12 mouse cellular contexts compared by ENCODE assay signal in the genomic region with DNA sequence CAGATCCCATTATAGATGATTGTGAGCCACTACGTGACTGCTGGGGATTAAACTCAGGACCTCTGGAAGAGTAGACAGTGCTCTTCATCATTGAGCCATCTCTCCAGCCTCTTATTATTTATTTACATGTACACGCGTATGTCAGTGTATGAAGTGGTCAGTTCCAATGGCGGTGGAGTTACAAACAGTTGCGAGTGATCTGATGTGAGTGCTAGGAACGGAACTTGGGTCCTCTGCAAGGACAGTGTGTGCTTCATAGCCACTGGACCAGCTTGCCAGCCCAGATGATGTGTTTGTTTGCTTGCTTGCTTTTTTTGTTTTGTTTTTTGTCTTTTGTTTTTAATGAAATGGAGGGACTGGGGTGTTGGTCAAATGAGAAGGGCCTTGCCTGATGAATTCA. TPM values are rescaled to one million over a fixed set of nuclear protein-coding genes. Genes with fewer than 3 reads are reported as not detected.
DNase-seq lines count a peak whose midpoint lies in the region; ATAC-seq lines count a peak whose summit lies in the region.
"Had no signal": no experiment of that assay in that cellular context is flagged by ENCODE, and none has a peak within 500 bp of the region (broad histone marks: within the 10 kb centered on the region; RNA-seq: fewer than 3 reads in every experiment).

No protein-coding gene starts in this region.

- no peak overlapping the region for H3K27ac ChIP-seq in hindbrain, embryonic 12.5 days
- H3K27ac ChIP-seq in hindbrain, embryonic 16.5 days (ENCODE audit: low read depth, low read length) = no peak overlapping the region
- peak overlapping the region; percentile 83 for H3K27ac ChIP-seq in forebrain, embryonic 15.5 days (replicated peaks)
- H3K27ac ChIP-seq in midbrain, embryonic 11.5 days (ENCODE audit: low read depth, low read length) = no peak overlapping the region

- no peaks in the 10 kb centered on the region for H3K27me3 ChIP-seq in hindbrain, embryonic 12.5 days
- no peaks in the 10 kb centered on the region for H3K27me3 ChIP-seq in hindbrain, embryonic 16.5 days (replicated peaks; ENCODE audit: control insufficient read depth, insufficient read depth, low read length)
- H3K27me3 ChIP-seq in forebrain, embryonic 15.5 days = no peaks in the 10 kb centered on the region
- H3K27me3 ChIP-seq in midbrain, embryonic 11.5 days (ENCODE audit: control insufficient read depth, insufficient read depth, low read length) = no peaks in the 10 kb centered on the region
- H3K27me3 ChIP-seq: megakaryocyte, embryonic 14.5 days had no signal

- H3K4me2 ChIP-seq in hindbrain, embryonic 12.5 days (replicated peaks) = peak overlapping the region; percentile 64
- no peak overlapping the region for H3K4me2 ChIP-seq in hindbrain, embryonic 16.5 days (ENCODE audit: low read length)
- H3K4me2 ChIP-seq in forebrain, embryonic 15.5 days (replicated peaks) = no peak overlapping the region
- H3K4me2 ChIP-seq in midbrain, embryonic 11.5 days = no peak overlapping the region

- ATAC-seq in hindbrain, embryonic 12.5 days (ENCODE audit: low FRiP score) = no peak
- no peak for ATAC-seq in hindbrain, embryonic 16.5 days
- ATAC-seq in forebrain, embryonic 15.5 days (replicated peaks) = no peak
- no peak for ATAC-seq in midbrain, embryonic 11.5 days (ENCODE audit: low FRiP score)

- no peak overlapping the region for H3K4me3 ChIP-seq in hindbrain, embryonic 12.5 days
- no peak overlapping the region for H3K4me3 ChIP-seq in hindbrain, embryonic 16.5 days (ENCODE audit: low read length)
- no peak overlapping the region for H3K4me3 ChIP-seq in forebrain, embryonic 15.5 days
- H3K4me3 ChIP-seq in midbrain, embryonic 11.5 days (ENCODE audit: low read depth, low read length) = no peak overlapping the region

- peaks cover 17% of the 10 kb centered on the region for H3K4me1 ChIP-seq in hindbrain, embryonic 12.5 days
- H3K4me1 ChIP-seq in hindbrain, embryonic 16.5 days (ENCODE audit: control insufficient read depth, insufficient read depth, low read depth, low read length) = peaks cover 9% of the 10 kb centered on the region
- peaks cover 19% of the 10 kb centered on the region for H3K4me1 ChIP-seq in forebrain, embryonic 15.5 days
- peaks cover 8% of the 10 kb centered on the region for H3K4me1 ChIP-seq in midbrain, embryonic 11.5 days (ENCODE audit: control insufficient read depth, insufficient read depth, low read length)

- peaks cover 16% of the 10 kb centered on the region for H3K36me3 ChIP-seq in hindbrain, embryonic 12.5 days
- peaks cover 16% of the 10 kb centered on the region for H3K36me3 ChIP-seq in hindbrain, embryonic 16.5 days (ENCODE audit: control insufficient read depth, insufficient read depth, low read length)
- peaks cover 19% of the 10 kb centered on the region for H3K36me3 ChIP-seq in forebrain, embryonic 15.5 days
- peaks cover 10% of the 10 kb centered on the region for H3K36me3 ChIP-seq in midbrain, embryonic 11.5 days (ENCODE audit: control insufficient read depth, insufficient read depth, low read length)

- intact Hi-C loops in left cerebral cortex, postnatal 4 days (cut with DNase I) = loop anchor here (5.0 kb wide), 1 partner anchor 118 kb away; no protein-coding TSS in a partner anchor

- DNase-seq in cerebellum, adult 11-12 months = peak; percentile 25
- DNase-seq in cerebellum, postnatal 10 days = no peak
- peak; percentile 68 for DNase-seq in midbrain, embryonic 11.5 days (ENCODE audit: low spot score, missing footprints)
- no peak for DNase-seq in left cerebral cortex, postnatal 4 days
- DNase-seq in spleen, adult 12 weeks (ENCODE audit: low spot score) = no peak
- DNase-seq: gastrocnemius, postnatal 25 days; kidney, postnatal 10 days; retina, postnatal 1 day had no signal

- no peaks in the 10 kb centered on the region for H3K9me3 ChIP-seq in hindbrain, embryonic 12.5 days (replicated peaks)
- no peaks in the 10 kb centered on the region for H3K9me3 ChIP-seq in hindbrain, embryonic 16.5 days (ENCODE audit: control insufficient read depth, low read length)
- no peaks in the 10 kb centered on the region for H3K9me3 ChIP-seq in forebrain, embryonic 15.5 days
- H3K9me3 ChIP-seq in midbrain, embryonic 11.5 days (ENCODE audit: control insufficient read depth, low read length) = no peaks in the 10 kb centered on the region
- H3K9me3 ChIP-seq: megakaryocyte, embryonic 14.5 days had no signal

- WGBS in hindbrain, embryonic 12.5 days = 93% methylated on average over 6 of the region's 6 CpGs
- 95% methylated on average over 6 of the region's 6 CpGs for WGBS in hindbrain, embryonic 16.5 days
- 90% methylated on average over 6 of the region's 6 CpGs for WGBS in forebrain, embryonic 15.5 days
- WGBS in midbrain, embryonic 11.5 days = 92% methylated on average over 6 of the region's 6 CpGs

- no peak overlapping the region for H3K9ac ChIP-seq in hindbrain, embryonic 12.5 days
- H3K9ac ChIP-seq in hindbrain, embryonic 16.5 days (ENCODE audit: low read depth, low read length) = no peak overlapping the region
- no peak overlapping the region for H3K9ac ChIP-seq in forebrain, embryonic 15.5 days (replicated peaks)
- H3K9ac ChIP-seq in midbrain, embryonic 11.5 days (ENCODE audit: low read length) = no peak overlapping the region

RNA-seq across cellular contexts. Expression of a gene that starts 0.8 kb away (rescaled TPM):
- polyA plus RNA-seq in hindbrain, embryonic 12.5 days (2016; fragmentation: Nextera tagmentation; extraction: Ambion mirVana) = 172 and 210 TPM in 2 replicates
- 372 and 387 TPM in 2 replicates for polyA plus RNA-seq in hindbrain, embryonic 16.5 days (2015; fragmentation: Nextera tagmentation; extraction: Ambion mirVana)
- 312 and 316 TPM in 2 replicates for polyA plus RNA-seq in forebrain, embryonic 15.5 days (2015; fragmentation: Nextera tagmentation; extraction: Ambion mirVana)
- 200 and 215 TPM in 2 replicates for polyA plus RNA-seq in midbrain, embryonic 11.5 days (2014; fragmentation: Nextera tagmentation; extraction: Ambion mirVana)
- total RNA-seq in left cerebral cortex, postnatal 4 days (2021) = 100 to 1,000 TPM; 110 to 115 TPM

RNA-seq across cellular contexts. Expression of a gene that starts 1.1 kb away (rescaled TPM):
- 327 and 355 TPM in 2 replicates for polyA plus RNA-seq in hindbrain, embryonic 12.5 days (2016; fragmentation: Nextera tagmentation; extraction: Ambion mirVana)
- polyA plus RNA-seq in hindbrain, embryonic 16.5 days (2015; fragmentation: Nextera tagmentation; extraction: Ambion mirVana) = 367 and 368 TPM in 2 replicates
- polyA plus RNA-seq in forebrain, embryonic 15.5 days (2015; fragmentation: Nextera tagmentation; extraction: Ambion mirVana) = 363 and 387 TPM in 2 replicates
- 345 and 375 TPM in 2 replicates for polyA plus RNA-seq in midbrain, embryonic 11.5 days (2014; fragmentation: Nextera tagmentation; extraction: Ambion mirVana)
- 100 to 1,000 TPM; 188 to 195 TPM for total RNA-seq in left cerebral cortex, postnatal 4 days (2021)

RNA-seq across cellular contexts. Expression of a gene that starts 13.1 kb away (rescaled TPM):
- polyA plus RNA-seq in hindbrain, embryonic 12.5 days (2016; fragmentation: Nextera tagmentation; extraction: Ambion mirVana) = 118 and 124 TPM in 2 replicates
- 98.6 and 130 TPM in 2 replicates for polyA plus RNA-seq in hindbrain, embryonic 16.5 days (2015; fragmentation: Nextera tagmentation; extraction: Ambion mirVana)
- polyA plus RNA-seq in forebrain, embryonic 15.5 days (2015; fragmentation: Nextera tagmentation; extraction: Ambion mirVana) = 105 and 106 TPM in 2 replicates
- 142 and 144 TPM in 2 replicates for polyA plus RNA-seq in midbrain, embryonic 11.5 days (2014; fragmentation: Nextera tagmentation; extraction: Ambion mirVana)
- total RNA-seq in left cerebral cortex, postnatal 4 days (2021) = 100 to 1,000 TPM; 317 to 378 TPM

RNA-seq across cellular contexts. Expression of a gene that starts 26.7 kb away (rescaled TPM):
- polyA plus RNA-seq in hindbrain, embryonic 12.5 days (2016; fragmentation: Nextera tagmentation; extraction: Ambion mirVana) = 119 and 123 TPM in 2 replicates
- polyA plus RNA-seq in hindbrain, embryonic 16.5 days (2015; fragmentation: Nextera tagmentation; extraction: Ambion mirVana) = 68.9 and 71.8 TPM in 2 replicates
- polyA plus RNA-seq in forebrain, embryonic 15.5 days (2015; fragmentation: Nextera tagmentation; extraction: Ambion mirVana) = 90.9 and 96.7 TPM in 2 replicates
- 107 and 118 TPM in 2 replicates for polyA plus RNA-seq in midbrain, embryonic 11.5 days (2014; fragmentation: Nextera tagmentation; extraction: Ambion mirVana)
- 100 to 1,000 TPM; 232 to 235 TPM for total RNA-seq in left cerebral cortex, postnatal 4 days (2021)

Comparison
In these comparisons a context has a peak if more than half of its experiments do, and no peak if none do; other contexts are left out.
1. DNase-seq: peak in cerebellum, adult 11-12 months (single experiment) and midbrain, embryonic 11.5 days (single experiment); none in cerebellum, postnatal 10 days (0 of 2), left cerebral cortex, postnatal 4 days (single experiment) and spleen, adult 12 weeks (single experiment).